Mouse (Mus musculus) limb, embryonic 12.5 days (tissue): ENCODE data around the gene Hipk2. TPM values are rescaled to one million over a fixed set of nuclear protein-coding genes. Genes with fewer than 3 reads are reported as not detected.

Experiments used
- ATAC-seq: fragments of 200-750 bp; cut with Nextera tagmentation; 2 replicates; pipeline ENCODE4 v1.8.0; 2017; ENCODE audit warnings: low read depth, moderate TSS enrichment; ENCODE audit not compliant: insufficient number of reproducible peaks, insufficient read depth, low FRiP score, low TSS enrichment
- H3K27ac ChIP-seq: fragments of 300-500 bp; sonication (generic); 2 replicates; pipeline ENCODE4 v1.5.1; 2016; ENCODE audit warnings: mild to moderate bottlenecking, moderate library complexity
- H3K27me3 ChIP-seq: fragments of 300-500 bp; sonication (generic); 2 replicates; pipeline ENCODE4 v1.6.1; 2016; ENCODE audit warnings: mild to moderate bottlenecking, moderate library complexity
- H3K36me3 ChIP-seq: fragments of 300-500 bp; sonication (generic); 2 replicates; pipeline ENCODE4 v1.6.1; 2016; ENCODE audit warnings: mild to moderate bottlenecking, moderate library complexity
- H3K4me1 ChIP-seq: fragments of 300-500 bp; sonication (generic); replicated peaks from 2 replicates; pipeline ENCODE4 v1.6.1; 2016
- H3K4me2 ChIP-seq: fragments of 300-500 bp; sonication (generic); 2 replicates; pipeline ENCODE4 v1.6.1; 2016; ENCODE audit warnings: mild to moderate bottlenecking, moderate library complexity
- H3K4me3 ChIP-seq: fragments of 300-500 bp; sonication (generic); replicated peaks from 2 replicates; pipeline ENCODE4 v1.5.1; 2016; ENCODE audit warnings: mild to moderate bottlenecking
- H3K9ac ChIP-seq: fragments of 300-500 bp; sonication (generic); replicated peaks from 2 replicates; pipeline ENCODE4 v1.6.1; 2016; ENCODE audit warnings: mild to moderate bottlenecking, moderate library complexity
- H3K9me3 ChIP-seq: fragments of 300-500 bp; sonication (generic); 2 replicates; pipeline ENCODE4 v1.6.1; 2016; ENCODE audit warnings: mild to moderate bottlenecking, moderate library complexity
- WGBS: fragments of 180-500 bp; shearing (Covaris S2); methylation state at CpG from one replicate; pipeline ENCODE4 v1.1.7; 2016; 5-methylcytosine and 5-hydroxymethylcytosine counted together
- polyA plus RNA-seq: library from polyadenylated mRNA; unstranded; fragments of >200 nt; fragmentation: Nextera tagmentation; extraction: Ambion mirVana; gene quantifications from 2 replicates; pipeline ENCODE4 v1.2.1, GENCODE M21; 2016

Gene Hipk2
- polyA plus RNA-seq, 1 experiment from 2014 or later = 23.6 TPM

DNA sequence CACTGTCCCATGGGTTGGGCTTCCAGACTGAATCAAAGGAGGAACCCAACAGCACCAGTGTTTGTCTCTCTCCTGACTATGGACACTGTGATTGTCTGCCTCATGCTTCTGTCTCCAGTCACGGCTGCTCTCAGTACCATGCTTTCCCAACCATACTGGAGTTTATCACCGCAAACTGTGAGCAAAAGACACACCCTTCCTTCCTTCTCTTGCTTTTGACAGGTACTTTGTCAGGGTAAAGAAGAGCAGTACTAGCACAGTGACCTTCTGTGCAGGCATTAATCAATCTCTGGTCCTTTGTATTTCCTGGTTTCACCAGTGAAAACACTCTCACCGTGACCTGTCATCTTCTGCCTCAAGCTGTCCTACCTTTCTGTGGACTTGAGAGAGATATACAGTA is 25.7 kb upstream of the Hipk2 start:
- no peak overlapping the region for H3K9ac ChIP-seq
- H3K4me2 ChIP-seq = no peak overlapping the region
- no peak for ATAC-seq

DNA sequence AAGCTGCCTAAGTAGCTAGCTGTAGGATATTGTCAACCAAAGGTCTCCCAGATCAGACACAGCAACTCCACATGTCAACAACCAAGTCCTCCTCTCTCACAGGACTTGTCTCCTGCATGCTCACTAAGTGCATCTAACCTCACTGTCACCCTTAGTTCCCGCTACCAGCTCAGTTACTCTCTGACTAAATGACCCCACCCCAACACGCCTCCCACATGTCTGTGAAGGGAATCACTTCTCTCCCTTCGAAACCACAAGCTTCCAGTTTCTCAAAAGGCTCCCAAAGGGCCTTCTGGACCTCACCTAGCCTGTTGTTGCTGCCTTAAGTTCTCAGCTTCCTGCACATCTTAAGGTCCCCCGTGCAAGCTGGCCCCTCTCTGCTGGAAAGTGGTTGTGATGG is 25.2 kb upstream of the Hipk2 start:
- no peak overlapping the region for H3K4me2 ChIP-seq
- no peaks in the 10 kb centered on the region for H3K36me3 ChIP-seq
- H3K27ac ChIP-seq = no peak overlapping the region
- H3K4me3 ChIP-seq = no peak overlapping the region
- 84% methylated on average over 4 of the region's 4 CpGs for WGBS
- no peak for ATAC-seq
- no peaks in the 10 kb centered on the region for H3K27me3 ChIP-seq
- H3K9me3 ChIP-seq = no peaks in the 10 kb centered on the region
- no peak overlapping the region for H3K9ac ChIP-seq
- no peaks in the 10 kb centered on the region for H3K4me1 ChIP-seq

More for the DNA sequence above, 25.7 kb upstream of the Hipk2 start:
- no peaks in the 10 kb centered on the region for H3K27me3 ChIP-seq
- no peaks in the 10 kb centered on the region for H3K4me1 ChIP-seq
- H3K27ac ChIP-seq = no peak overlapping the region
- no peaks in the 10 kb centered on the region for H3K9me3 ChIP-seq
- H3K36me3 ChIP-seq = no peaks in the 10 kb centered on the region
- no peak overlapping the region for H3K4me3 ChIP-seq
- WGBS = 77% methylated on average over 3 of the region's 3 CpGs

- no peak for ATAC-seq
- Histone ChIP-seq H3K36me3 (no peaks in the 10 kb centered on the region), H3K4me3 (no peak overlapping the region), H3K9ac (no peak overlapping the region), H3K4me2 (no peak overlapping the region), H3K27me3 (no peaks in the 10 kb centered on the region), H3K27ac (no peak overlapping the region), H3K4me1 (no peaks in the 10 kb centered on the region), H3K9me3 (no peaks in the 10 kb centered on the region)
- 94% methylated on average over 4 of the region's 4 CpGs for WGBS
Measured at GRCm38 (mm10) chr6:38900479-38901126, 24.6 kb upstream of the Hipk2 start.

- WGBS = 88% methylated on average over 4 of the region's 4 CpGs
- Histone ChIP-seq H3K4me3 (no peak overlapping the region), H3K9ac (no peak overlapping the region), H3K36me3 (no peaks in the 10 kb centered on the region), H3K27me3 (no peaks in the 10 kb centered on the region), H3K4me2 (no peak overlapping the region), H3K4me1 (no peaks in the 10 kb centered on the region), H3K27ac (no peak overlapping the region), H3K9me3 (no peaks in the 10 kb centered on the region)
- ATAC-seq = no peak
Measured at GRCm38 (mm10) chr6:38900073-38900472, 24.1 kb upstream of the Hipk2 start.

GRCm38 (mm10) chr6:38893615-38894014 is 17.6 kb upstream of the Hipk2 start:
- no peaks in the 10 kb centered on the region for H3K36me3 ChIP-seq
- H3K4me1 ChIP-seq = no peaks in the 10 kb centered on the region
- ATAC-seq = no peak
- H3K4me3 ChIP-seq = no peak overlapping the region
- H3K27me3 ChIP-seq = no peaks in the 10 kb centered on the region
- no peak overlapping the region for H3K27ac ChIP-seq
- H3K4me2 ChIP-seq = no peak overlapping the region
- H3K9ac ChIP-seq = no peak overlapping the region
- no peaks in the 10 kb centered on the region for H3K9me3 ChIP-seq
- 78% methylated on average over 3 of the region's 3 CpGs for WGBS

DNA sequence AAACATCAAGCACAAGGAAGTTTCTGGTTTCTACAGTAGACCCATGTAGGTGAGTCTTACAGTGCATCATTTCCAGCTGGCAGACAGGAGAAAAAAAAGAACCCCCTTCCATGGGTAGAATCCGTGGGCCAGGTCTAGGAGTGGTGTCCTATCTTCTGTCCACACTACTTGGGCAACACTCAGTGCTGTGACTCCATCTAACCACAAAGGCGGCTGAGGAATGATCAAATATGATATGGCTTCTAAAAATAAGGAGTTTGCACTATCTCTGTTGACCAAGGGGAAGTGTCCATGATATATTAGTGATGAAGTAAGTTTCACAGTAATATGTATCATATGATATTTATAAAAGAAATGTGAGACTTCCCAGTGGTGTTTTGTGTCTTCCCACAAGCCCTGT is 16.1 kb upstream of the Hipk2 start:
- Histone ChIP-seq H3K4me2 (no peak overlapping the region), H3K36me3 (no peaks in the 10 kb centered on the region), H3K4me1 (no peaks in the 10 kb centered on the region), H3K27ac (no peak overlapping the region), H3K9me3 (no peaks in the 10 kb centered on the region), H3K27me3 (no peaks in the 10 kb centered on the region), H3K9ac (no peak overlapping the region), H3K4me3 (no peak overlapping the region)
- no peak for ATAC-seq
- WGBS = 79% methylated on average over 2 of the region's 2 CpGs

GRCm38 (mm10) chr6:38889156-38889555 is 13.2 kb upstream of the Hipk2 start:
- no peak overlapping the region for H3K4me2 ChIP-seq
- no peaks in the 10 kb centered on the region for H3K36me3 ChIP-seq
- no peaks in the 10 kb centered on the region for H3K9me3 ChIP-seq
- H3K27me3 ChIP-seq = 0 out of 2 replicates have a peak, but pooled peaks cover 3% of the 10 kb centered on the region
- H3K4me1 ChIP-seq = no peaks in the 10 kb centered on the region
- no peak overlapping the region for H3K9ac ChIP-seq
- 77% methylated on average over 6 of the region's 6 CpGs for WGBS
- ATAC-seq = no peak
- H3K4me3 ChIP-seq = no peak overlapping the region
- H3K27ac ChIP-seq = no peak overlapping the region

GRCm38 (mm10) chr6:38887436-38887835 is 11.5 kb upstream of the Hipk2 start:
- 0 out of 2 replicates have a peak, but pooled peaks cover 3% of the 10 kb centered on the region for H3K27me3 ChIP-seq
- H3K9ac ChIP-seq = no peak overlapping the region
- 95% methylated on average over 4 of the region's 4 CpGs for WGBS
- H3K9me3 ChIP-seq = no peaks in the 10 kb centered on the region
- H3K4me1 ChIP-seq = peaks cover 14% of the 10 kb centered on the region
- no peak overlapping the region for H3K4me3 ChIP-seq
- no peak overlapping the region for H3K27ac ChIP-seq
- H3K36me3 ChIP-seq = no peaks in the 10 kb centered on the region
- H3K4me2 ChIP-seq = no peak overlapping the region
- ATAC-seq = no peak

DNA sequence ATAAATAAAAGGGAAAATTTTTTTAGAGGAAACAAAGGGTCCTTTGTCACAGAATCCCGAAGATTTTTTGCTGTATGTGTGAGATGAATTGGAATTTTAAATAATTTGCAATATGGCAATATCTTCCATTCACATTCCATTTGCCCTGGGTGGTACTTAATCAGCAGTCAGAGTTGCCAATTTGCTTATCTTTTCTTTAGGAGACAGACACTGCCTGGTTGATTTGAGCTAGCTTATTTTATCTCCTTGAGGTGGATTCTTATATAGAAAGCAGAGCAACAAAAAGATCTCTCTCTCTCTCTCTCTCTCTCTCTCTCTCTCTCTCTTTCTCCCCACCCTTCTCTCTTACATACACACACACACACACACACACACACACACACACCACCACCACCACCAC is 9.2 kb upstream of the Hipk2 start:
- H3K27me3 ChIP-seq = 0 out of 2 replicates have a peak, but pooled peaks cover 5% of the 10 kb centered on the region
- H3K4me1 ChIP-seq = peaks cover 15% of the 10 kb centered on the region
- H3K4me3 ChIP-seq = no peak overlapping the region
- ATAC-seq = no peak
- H3K27ac ChIP-seq = no peak overlapping the region
- H3K9ac ChIP-seq = no peak overlapping the region
- no peak overlapping the region for H3K4me2 ChIP-seq
- no peaks in the 10 kb centered on the region for H3K36me3 ChIP-seq
- 86% methylated on average over 1 of the region's 1 CpGs for WGBS
- H3K9me3 ChIP-seq = no peaks in the 10 kb centered on the region

DNA sequence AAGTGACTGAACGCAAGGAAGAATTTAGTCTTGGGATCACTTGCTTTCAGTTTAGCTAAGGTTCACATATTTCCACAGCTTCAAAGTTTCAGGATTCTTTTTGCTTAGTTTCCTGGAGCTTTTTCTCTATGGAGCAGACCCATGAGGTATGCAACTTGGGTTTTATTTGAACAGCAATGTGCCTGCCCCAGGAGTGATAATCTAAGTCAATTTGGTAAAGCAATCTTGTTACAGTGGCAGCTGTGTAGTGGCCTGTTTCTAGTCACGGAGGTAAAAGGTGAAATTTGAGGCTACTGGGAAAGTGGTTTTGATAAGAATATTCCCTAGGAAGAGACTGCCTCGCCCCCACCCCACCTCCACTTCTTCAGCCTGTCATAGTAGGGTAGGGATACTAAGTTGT is 8.5 kb upstream of the Hipk2 start:
- ATAC-seq = no peak
- H3K4me2 ChIP-seq = no peak overlapping the region
- 63% methylated on average over 3 of the region's 3 CpGs for WGBS

DNA sequence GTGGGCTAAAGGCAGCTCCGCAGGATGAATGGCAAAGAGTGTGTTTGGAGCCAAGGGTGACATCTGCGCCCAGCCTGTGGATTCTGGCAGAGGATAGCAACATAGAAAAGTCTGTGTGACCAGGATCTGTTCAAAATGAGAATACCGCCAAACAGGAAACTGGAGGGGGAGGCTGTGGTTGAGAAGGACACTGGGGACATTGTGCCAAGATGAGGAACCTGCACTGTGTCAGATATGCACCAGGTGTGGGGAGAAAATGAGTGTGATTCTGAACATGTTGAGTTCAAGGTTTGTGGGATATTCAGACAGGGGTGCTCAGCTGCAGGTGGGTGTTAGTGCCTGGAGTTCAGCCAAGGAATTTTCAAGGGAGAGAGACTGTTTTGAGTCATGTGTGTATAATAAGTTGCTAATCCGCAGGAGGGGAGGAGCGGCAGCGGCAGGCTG is 6.8 kb upstream of the Hipk2 start:
- 0 out of 2 replicates have a peak, but pooled peaks cover 11% of the 10 kb centered on the region for H3K27me3 ChIP-seq
- no peak overlapping the region for H3K9ac ChIP-seq
- no peak overlapping the region for H3K4me3 ChIP-seq
- H3K9me3 ChIP-seq = no peaks in the 10 kb centered on the region
- no peak for ATAC-seq
- H3K4me1 ChIP-seq = peaks cover 15% of the 10 kb centered on the region
- H3K27ac ChIP-seq = no peak overlapping the region
- H3K36me3 ChIP-seq = no peaks in the 10 kb centered on the region
- no peak overlapping the region for H3K4me2 ChIP-seq
- 62% methylated on average over 6 of the region's 6 CpGs for WGBS

More for the DNA sequence above, 8.5 kb upstream of the Hipk2 start:
- no peaks in the 10 kb centered on the region for H3K9me3 ChIP-seq
- H3K27me3 ChIP-seq = 0 out of 2 replicates have a peak, but pooled peaks cover 5% of the 10 kb centered on the region
- no peaks in the 10 kb centered on the region for H3K36me3 ChIP-seq
- H3K4me3 ChIP-seq = no peak overlapping the region
- peaks cover 15% of the 10 kb centered on the region for H3K4me1 ChIP-seq
- no peak overlapping the region for H3K27ac ChIP-seq
- no peak overlapping the region for H3K9ac ChIP-seq

GRCm38 (mm10) chr6:38881975-38882374 is 6.0 kb upstream of the Hipk2 start:
- Histone ChIP-seq H3K36me3 (no peaks in the 10 kb centered on the region), H3K4me3 (no peak overlapping the region), H3K4me1 (peaks cover 18% of the 10 kb centered on the region), H3K27me3 (0 out of 2 replicates have a peak, but pooled peaks cover 11% of the 10 kb centered on the region), H3K9me3 (no peaks in the 10 kb centered on the region), H3K27ac (no peak overlapping the region), H3K4me2 (no peak overlapping the region), H3K9ac (no peak overlapping the region)
- WGBS = 63% methylated on average over 6 of the region's 6 CpGs
- no peak for ATAC-seq
